Mouse (Mus musculus) limb, embryonic 15.5 days (tissue): ENCODE results near the gene Sptan1. TPM values are rescaled to one million over a fixed set of nuclear protein-coding genes. Genes with fewer than 3 reads are reported as not detected.

Experiments
- ATAC-seq: fragments of 200-750 bp; cut with Nextera tagmentation; 2 replicates; pipeline ENCODE4 v1.8.0; 2017; ENCODE audit warnings: low read depth, moderate TSS enrichment; ENCODE audit not compliant: insufficient number of reproducible peaks, low FRiP score, low TSS enrichment
- H3K27ac ChIP-seq: fragments of 300-500 bp; sonication (generic); 2 replicates; pipeline ENCODE4 v1.5.1; 2015; ENCODE audit warnings: moderate library complexity, mild to moderate bottlenecking, inconsistent platforms
- H3K27me3 ChIP-seq: fragments of 300-500 bp; sonication (generic); 2 replicates; pipeline ENCODE4 v1.6.1; 2015; ENCODE audit warnings: inconsistent platforms
- H3K36me3 ChIP-seq: fragments of 300-500 bp; sonication (generic); 2 replicates; pipeline ENCODE4 v1.6.1; 2015; ENCODE audit warnings: inconsistent platforms
- H3K4me1 ChIP-seq: fragments of 300-500 bp; sonication (generic); 2 replicates; pipeline ENCODE4 v1.6.1; 2015; ENCODE audit warnings: inconsistent platforms
- H3K4me2 ChIP-seq: fragments of 300-500 bp; sonication (generic); 2 replicates; pipeline ENCODE4 v1.6.1; 2015; ENCODE audit warnings: mild to moderate bottlenecking, inconsistent platforms
- H3K4me3 ChIP-seq: fragments of 300-500 bp; sonication (generic); 2 replicates; pipeline ENCODE4 v1.5.1; 2015; ENCODE audit warnings: mild to moderate bottlenecking, inconsistent platforms
- H3K9ac ChIP-seq: fragments of 300-500 bp; sonication (generic); 2 replicates; pipeline ENCODE4 v1.6.1; 2015; ENCODE audit warnings: inconsistent platforms
- H3K9me3 ChIP-seq: fragments of 300-500 bp; sonication (generic); 2 replicates; pipeline ENCODE4 v1.6.1; 2016; ENCODE audit warnings: inconsistent platforms
- WGBS: fragments of 180-500 bp; shearing (Covaris S2); methylation state at CpG from one replicate; pipeline ENCODE4 v1.1.7; 2015; 5-methylcytosine and 5-hydroxymethylcytosine counted together
- polyA plus RNA-seq: library from polyadenylated mRNA; unstranded; fragments of >200 nt; fragmentation: Nextera tagmentation; extraction: Ambion mirVana; gene quantifications from 2 replicates; pipeline ENCODE4 v1.2.1, GENCODE M21; 2015

Gene Sptan1
- polyA plus RNA-seq, 1 experiment from 2014 or later, result 95.5 TPM

GRCm38 (mm10) chr2:29964354-29965249 lies 758 bp upstream of the Sptan1 start:
- 11% methylated on average over 10 of the region's 10 CpGs for WGBS
- Histone ChIP-seq H3K9ac (peak overlapping the region; percentile 88; the same call in 1 of the 2 replicates), H3K27me3 (no peaks in the 10 kb centered on the region), H3K4me3 (peak overlapping the region; percentile 86), H3K36me3 (peaks cover 11% of the 10 kb centered on the region), H3K4me1 (peaks cover 30% of the 10 kb centered on the region), H3K9me3 (no peaks in the 10 kb centered on the region), H3K4me2 (peak overlapping the region; percentile 54), H3K27ac (peak overlapping the region; percentile 94)
- ATAC-seq, result no peak

DNA sequence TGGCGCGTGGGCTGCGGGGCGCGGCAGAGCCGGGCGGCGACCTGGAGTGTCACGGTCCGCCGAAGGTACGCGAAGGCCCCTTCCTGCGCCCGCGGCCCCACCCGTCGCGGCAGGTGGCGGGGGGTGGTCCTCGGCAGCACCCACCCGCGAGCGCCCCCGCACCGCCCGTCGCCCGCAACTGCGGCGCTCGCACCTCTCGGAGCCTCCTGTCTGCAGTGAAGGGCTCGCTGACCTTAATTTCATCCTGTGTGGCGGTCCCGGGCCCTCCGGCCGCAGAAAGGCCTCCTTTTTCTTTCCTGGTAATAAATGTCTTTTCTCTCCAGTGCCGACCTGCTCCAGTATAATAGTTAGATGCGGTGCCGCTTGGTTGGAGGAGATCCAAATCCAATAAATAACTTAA lies 546 bp downstream of the Sptan1 start:
- H3K4me1 ChIP-seq, result peaks cover 39% of the 10 kb centered on the region
- H3K4me2 ChIP-seq, result peak overlapping the region; percentile 54
- ATAC-seq, result no peak
- under 1% methylated on average over 29 of the region's 41 CpGs for WGBS
- H3K9ac ChIP-seq, result peak overlapping the region; percentile 88
- H3K36me3 ChIP-seq, result peaks cover 14% of the 10 kb centered on the region
- H3K9me3 ChIP-seq, result no peaks in the 10 kb centered on the region
- H3K27me3 ChIP-seq, result no peaks in the 10 kb centered on the region
- peak overlapping the region; percentile 94 for H3K27ac ChIP-seq
- peak overlapping the region; percentile 86 for H3K4me3 ChIP-seq

GRCm38 (mm10) chr2:29966826-29967225 lies 1.5 kb downstream of the Sptan1 start:
- 55% methylated on average over 2 of the region's 2 CpGs for WGBS
- Histone ChIP-seq H3K9me3 (no peaks in the 10 kb centered on the region), H3K4me3 (peak overlapping the region; percentile 86), H3K36me3 (peaks cover 14% of the 10 kb centered on the region), H3K4me2 (peak overlapping the region; percentile 54), H3K27ac (no peak overlapping the region), H3K4me1 (peaks cover 43% of the 10 kb centered on the region), H3K9ac (0 out of 2 replicates have a peak overlapping the region, but pooled peaks have one; percentile 88), H3K27me3 (no peaks in the 10 kb centered on the region)
- no peak for ATAC-seq

- H3K4me1 ChIP-seq, result peaks cover 50% of the 10 kb centered on the region
- 0 out of 2 replicates have a peak overlapping the region, but pooled peaks have one; percentile 1 for H3K4me3 ChIP-seq
- H3K27ac ChIP-seq, result no peak overlapping the region
- peak overlapping the region; percentile 54; the same call in 1 of the 2 replicates for H3K4me2 ChIP-seq
- H3K9ac ChIP-seq, result no peak overlapping the region; the same call in 1 of the 2 replicates
- WGBS, result 54% methylated on average over 5 of the region's 5 CpGs
- peaks cover 14% of the 10 kb centered on the region for H3K36me3 ChIP-seq
- no peak for ATAC-seq
- H3K27me3 ChIP-seq, result no peaks in the 10 kb centered on the region
- no peaks in the 10 kb centered on the region for H3K9me3 ChIP-seq
These were observed 2.4 kb downstream of the Sptan1 start for GRCm38 (mm10) chr2:29967768-29968167.

DNA sequence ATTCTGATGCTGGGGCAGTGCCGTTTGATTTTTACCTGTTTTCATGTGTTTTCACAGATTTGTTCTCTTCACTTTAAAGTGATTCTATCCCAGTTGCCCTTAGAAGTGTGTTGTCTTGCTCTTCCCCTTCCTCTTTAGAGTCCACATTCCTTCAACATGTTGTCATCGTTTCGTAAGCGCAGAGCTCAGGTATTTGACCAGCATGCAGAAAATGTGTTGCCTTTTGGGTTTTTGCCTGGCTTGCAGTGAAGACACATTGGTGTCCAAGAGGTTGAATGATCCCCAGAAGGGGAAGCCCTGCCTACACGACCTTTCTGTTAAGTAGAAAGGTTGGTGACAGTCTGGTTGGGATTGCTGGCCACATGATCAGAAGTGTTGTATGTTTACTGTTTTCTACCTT lies 3.3 kb downstream of the Sptan1 start:
- WGBS, result 60% methylated on average over 5 of the region's 5 CpGs
- H3K36me3 ChIP-seq, result peaks cover 14% of the 10 kb centered on the region
- H3K4me2 ChIP-seq, result no peak overlapping the region
- no peaks in the 10 kb centered on the region for H3K27me3 ChIP-seq
- H3K27ac ChIP-seq, result no peak overlapping the region
- peaks cover 50% of the 10 kb centered on the region for H3K4me1 ChIP-seq
- no peaks in the 10 kb centered on the region for H3K9me3 ChIP-seq
- no peak overlapping the region for H3K4me3 ChIP-seq
- no peak overlapping the region for H3K9ac ChIP-seq
- ATAC-seq, result no peak

DNA sequence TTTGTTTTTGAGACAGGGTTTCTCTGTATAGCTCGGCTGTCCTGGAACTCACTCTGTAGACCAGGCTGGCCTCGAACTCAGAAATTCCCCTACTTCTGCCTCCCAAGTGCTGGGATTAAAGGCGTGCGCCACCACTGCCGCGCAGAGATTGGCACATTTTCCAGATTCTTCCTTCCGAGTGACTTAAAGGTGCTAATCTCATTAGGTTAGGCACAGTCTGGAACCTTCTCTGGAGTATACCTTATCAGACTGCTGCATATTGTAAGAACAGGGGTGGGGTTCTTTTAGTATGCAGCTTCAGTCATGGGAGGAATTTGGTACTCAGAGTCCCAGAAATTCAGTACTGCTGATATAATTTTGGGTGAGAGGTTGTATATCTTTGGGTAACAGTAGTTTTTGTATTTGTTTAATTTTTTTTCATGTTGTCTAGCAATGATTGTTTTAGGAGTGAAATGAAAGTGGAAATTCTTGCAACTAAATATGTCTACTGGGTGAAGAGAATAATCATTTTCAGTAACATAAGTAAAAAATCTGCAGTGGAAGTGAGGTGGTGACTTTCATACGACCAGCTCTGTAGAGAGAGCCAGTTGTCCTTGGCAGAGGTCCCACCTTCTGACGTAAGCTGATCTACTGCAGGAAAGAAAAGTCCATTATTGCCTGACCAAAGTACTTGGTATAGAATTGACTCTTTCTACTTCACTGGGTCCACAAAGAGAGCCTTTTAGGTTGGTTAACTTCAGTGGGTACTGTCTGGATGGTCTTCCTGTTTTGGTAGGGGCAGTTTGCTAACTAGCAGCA lies 6.7 kb downstream of the Sptan1 start:
- no peak for ATAC-seq
- Histone ChIP-seq H3K9me3 (no peaks in the 10 kb centered on the region), H3K27me3 (no peaks in the 10 kb centered on the region), H3K4me1 (peaks cover 36% of the 10 kb centered on the region), H3K36me3 (peaks cover 27% of the 10 kb centered on the region), H3K4me3 (no peak overlapping the region), H3K9ac (no peak overlapping the region), H3K4me2 (no peak overlapping the region), H3K27ac (peak overlapping the region; percentile 75)
- 61% methylated on average over 9 of the region's 9 CpGs for WGBS

DNA sequence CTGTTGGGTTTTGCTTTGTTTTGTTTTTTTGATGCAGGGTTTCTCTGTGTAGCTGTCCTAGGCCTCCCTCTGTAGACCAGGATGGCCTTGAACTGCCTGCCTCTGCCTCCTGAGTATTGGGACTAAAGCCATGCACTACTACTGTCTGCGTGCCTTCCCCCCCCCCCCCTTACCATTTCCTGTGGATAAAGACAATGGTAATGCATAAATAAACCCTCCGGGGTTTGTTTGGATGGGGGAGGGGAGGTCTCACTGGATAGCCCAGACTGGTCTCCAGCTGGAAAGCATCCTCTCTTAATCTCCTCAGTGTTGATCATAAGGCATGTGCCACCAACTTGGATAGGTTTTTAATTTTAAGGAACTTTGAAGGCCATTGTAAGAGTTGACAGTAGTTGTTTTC lies 8.2 kb downstream of the Sptan1 start:
- Histone ChIP-seq H3K9me3 (no peaks in the 10 kb centered on the region), H3K4me3 (no peak overlapping the region), H3K4me1 (peaks cover 21% of the 10 kb centered on the region), H3K9ac (no peak overlapping the region), H3K36me3 (peaks cover 30% of the 10 kb centered on the region), H3K4me2 (no peak overlapping the region), H3K27me3 (no peaks in the 10 kb centered on the region), H3K27ac (no peak overlapping the region)
- WGBS, result 38% methylated on average over 2 of the region's 2 CpGs
- no peak for ATAC-seq

DNA sequence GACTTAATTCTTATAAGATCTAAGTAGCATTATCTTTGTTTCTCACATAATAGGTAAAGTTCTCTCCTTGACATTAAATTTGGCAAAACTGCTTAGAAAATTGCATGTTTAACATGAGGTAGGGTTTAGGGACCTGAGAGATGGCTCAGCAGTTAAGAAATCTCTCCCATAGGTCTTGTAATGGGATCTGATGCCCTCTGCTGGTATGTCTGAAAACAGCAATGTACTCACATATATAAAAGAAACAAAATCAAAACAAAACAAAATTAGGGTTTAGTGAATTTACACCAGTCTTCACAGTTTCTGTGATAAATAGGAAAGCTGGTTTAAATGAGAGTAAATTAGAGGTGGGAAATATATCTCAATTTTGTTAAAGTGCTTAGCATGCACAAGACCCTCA lies 11.9 kb downstream of the Sptan1 start:
- no peak overlapping the region for H3K9ac ChIP-seq
- H3K27ac ChIP-seq, result no peak overlapping the region
- H3K36me3 ChIP-seq, result peaks cover 55% of the 10 kb centered on the region
- no peaks in the 10 kb centered on the region for H3K27me3 ChIP-seq
- H3K4me2 ChIP-seq, result no peak overlapping the region
- ATAC-seq, result no peak
- no peak overlapping the region for H3K4me3 ChIP-seq
- no peaks in the 10 kb centered on the region for H3K9me3 ChIP-seq
- H3K4me1 ChIP-seq, result peaks cover 4% of the 10 kb centered on the region

DNA sequence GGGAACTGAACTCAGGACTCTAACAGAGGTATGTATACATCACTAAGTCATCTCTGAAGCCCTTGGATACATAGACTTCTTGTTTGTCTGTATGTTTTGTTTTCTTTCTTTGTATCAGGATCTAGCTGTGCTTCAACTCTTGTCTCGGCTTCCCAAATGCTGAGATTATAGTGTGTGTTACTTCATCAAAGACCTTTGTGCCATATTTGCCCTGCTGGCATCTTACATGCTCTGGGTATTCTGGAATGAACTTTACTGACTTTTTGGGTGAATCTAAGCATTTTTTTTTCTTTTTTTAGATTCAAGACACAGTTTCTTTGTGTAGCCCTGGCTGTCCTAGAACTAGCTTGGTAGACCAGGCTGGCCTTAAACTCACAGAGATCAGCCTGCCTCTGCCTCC lies 15.3 kb downstream of the Sptan1 start:
- 93% methylated on average over 1 of the region's 1 CpGs for whole genome bisulfite sequencing
- H3K27me3 ChIP-seq, result no peaks in the 10 kb centered on the region
- peaks cover 83% of the 10 kb centered on the region for H3K36me3 ChIP-seq
- H3K4me2 ChIP-seq, result no peak overlapping the region
- no peaks in the 10 kb centered on the region for H3K9me3 ChIP-seq
- no peak for ATAC-seq
- H3K4me3 ChIP-seq, result no peak overlapping the region
- H3K9ac ChIP-seq, result no peak overlapping the region
- H3K4me1 ChIP-seq, result no peaks in the 10 kb centered on the region
- no peak overlapping the region for H3K27ac ChIP-seq

DNA sequence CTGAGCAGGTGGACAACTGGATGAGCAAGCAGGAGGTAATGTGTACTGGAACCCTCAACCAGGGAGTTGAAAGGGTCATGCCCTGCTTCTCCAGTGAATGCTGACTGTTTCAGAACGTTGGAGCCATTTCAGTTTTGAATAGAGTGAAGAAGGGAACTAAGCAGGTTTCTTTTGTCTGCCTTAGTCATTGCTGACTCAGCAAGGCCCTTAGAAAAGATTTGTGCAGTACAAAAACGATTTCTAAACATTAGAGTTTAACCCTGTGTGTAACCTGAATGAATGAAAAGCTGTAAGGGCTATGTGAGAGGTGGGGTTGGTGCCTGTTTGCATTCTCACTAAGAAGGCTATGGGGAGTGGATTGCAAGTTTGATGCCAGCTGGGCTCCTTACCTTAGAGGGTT lies 26.6 kb downstream of the Sptan1 start:
- Histone ChIP-seq H3K9me3 (no peaks in the 10 kb centered on the region), H3K4me2 (no peak overlapping the region), H3K4me1 (no peaks in the 10 kb centered on the region), H3K36me3 (peaks cover 99% of the 10 kb centered on the region), H3K27ac (no peak overlapping the region), H3K27me3 (no peaks in the 10 kb centered on the region), H3K4me3 (no peak overlapping the region), H3K9ac (no peak overlapping the region)
- no peak for ATAC-seq
- 63% methylated on average over 2 of the region's 2 CpGs for WGBS

DNA sequence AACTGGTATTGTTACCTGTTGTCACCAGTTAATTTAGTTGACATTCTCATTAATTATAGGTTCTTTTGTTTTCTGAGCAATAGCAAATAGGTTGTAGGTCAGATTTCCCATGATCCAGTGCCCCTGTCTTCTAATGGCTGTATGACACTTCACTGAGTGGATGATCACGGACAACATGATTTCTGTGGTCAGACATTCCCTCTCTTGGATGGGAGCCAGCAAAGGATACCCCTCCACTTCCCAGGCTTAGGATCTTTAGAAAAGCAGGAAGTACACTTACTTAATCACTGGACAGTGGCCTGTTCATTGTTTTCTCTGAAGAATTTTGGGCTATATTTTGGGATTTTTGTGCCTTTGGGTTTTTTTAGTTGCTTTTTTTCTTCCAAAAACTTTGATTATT lies 43.7 kb downstream of the Sptan1 start:
- ATAC-seq, result no peak
- H3K27ac ChIP-seq, result no peak overlapping the region
- 71% methylated on average over 1 of the region's 1 CpGs for WGBS
- H3K36me3 ChIP-seq, result peaks cover 95% of the 10 kb centered on the region
- no peak overlapping the region for H3K4me2 ChIP-seq
- no peaks in the 10 kb centered on the region for H3K4me1 ChIP-seq
- no peaks in the 10 kb centered on the region for H3K9me3 ChIP-seq
- no peak overlapping the region for H3K9ac ChIP-seq
- no peak overlapping the region for H3K4me3 ChIP-seq
- no peaks in the 10 kb centered on the region for H3K27me3 ChIP-seq

- Histone ChIP-seq H3K4me2 (no peak overlapping the region), H3K27me3 (no peaks in the 10 kb centered on the region), H3K4me1 (no peaks in the 10 kb centered on the region), H3K9me3 (no peaks in the 10 kb centered on the region), H3K9ac (no peak overlapping the region), H3K36me3 (peaks cover 97% of the 10 kb centered on the region), H3K27ac (no peak overlapping the region), H3K4me3 (no peak overlapping the region)
- ATAC-seq, result no peak
- 84% methylated on average over 8 of the region's 8 CpGs for WGBS
These were observed 45.5 kb downstream of the Sptan1 start for GRCm38 (mm10) chr2:30010840-30011281.
